Mouse (Mus musculus) skeletal muscle tissue, postnatal 0 days (tissue): Measurements from ENCODE around the gene Scube3. TPM values are rescaled to one million over a fixed set of nuclear protein-coding genes. Genes with fewer than 3 reads are reported as not detected.

ENCODE experiments used
- polyA plus RNA-seq: library from polyadenylated mRNA; unstranded; fragments of >200 nt; fragmentation: Nextera tagmentation; extraction: Ambion mirVana; gene quantifications from 2 replicates; pipeline ENCODE4 v1.2.1, GENCODE M21; 2015

Gene Scube3
- 0.65 and 0.74 TPM in 2 replicates for polyA plus RNA-seq

GRCm38 (mm10) chr17:28141771-28142699 lies at the start of gene Scube3:
Gene Scube3, plus strand, starts transcription at chr17:28142141.

GRCm38 (mm10) chr17:28176775-28177539 lies 35.0 kb downstream of the Scube3 start, which contains the start of gene Zfp523:
Gene Zfp523, plus strand, starts transcription at chr17:28177129.

GRCm38 (mm10) chr17:28207591-28208313 lies 65.8 kb downstream of the Scube3 start, which contains the start of gene Def6:
Gene Def6, plus strand, starts transcription at chr17:28207778.

Other genes with a start within 250 kb of the Scube3 start
- 12.2 and 12.6 TPM in 2 replicates for gene Anks1, start 232.8 kb upstream of the Scube3 start, polyA plus RNA-seq
- gene Taf11, start 232.3 kb upstream of the Scube3 start, polyA plus RNA-seq: 38.0 and 43.0 TPM in 2 replicates
- gene Tcp11, start 61.5 kb upstream of the Scube3 start, polyA plus RNA-seq: 0.46 and 0.73 TPM in 2 replicates
- gene Zfp523, start 35.0 kb downstream of the Scube3 start, polyA plus RNA-seq: 16.8 and 19.2 TPM in 2 replicates
- 2.8 and 4.4 TPM in 2 replicates for gene Def6, start 65.6 kb downstream of the Scube3 start, polyA plus RNA-seq
- gene Ppard, start 90.6 kb downstream of the Scube3 start, polyA plus RNA-seq: 1.9 TPM in 2 replicates
- 18.4 and 18.5 TPM in 2 replicates for gene Fance, start 171.4 kb downstream of the Scube3 start, polyA plus RNA-seq
- 337 and 400 TPM in 2 replicates for gene Rpl10a, start 186.3 kb downstream of the Scube3 start, polyA plus RNA-seq
- gene Tead3, start 208.7 kb downstream of the Scube3 start, polyA plus RNA-seq: 3.5 and 3.6 TPM in 2 replicates
- 0.56 and 0.71 TPM in 2 replicates for gene Tulp1, start 223.1 kb downstream of the Scube3 start, polyA plus RNA-seq